Mouse (Mus musculus) limb, embryonic 11.5 days (tissue): ENCODE data around the gene Snx18. TPM values are rescaled to one million over a fixed set of nuclear protein-coding genes. Genes with fewer than 3 reads are reported as not detected.

Experiments
- ATAC-seq: fragments of 200-750 bp; cut with Nextera tagmentation; 2 replicates; pipeline ENCODE4 v1.8.0; 2017; ENCODE audit warnings: low read depth; ENCODE audit not compliant: insufficient number of reproducible peaks, low FRiP score, low TSS enrichment
- DNase-seq: peaks from one replicate; pipeline ENCODE4 v3.0.0-alpha.2; 2015; ENCODE audit warnings: low spot score
- H3K27ac ChIP-seq: fragments of 300-500 bp; sonication (generic); replicated peaks from 2 replicates; pipeline ENCODE4 v1.5.1; 2014; ENCODE audit warnings: low read depth, mild to moderate bottlenecking, low read length
- H3K27me3 ChIP-seq: fragments of 300-500 bp; sonication (generic); 2 replicates; pipeline ENCODE4 v1.6.1; 2014; ENCODE audit warnings: mild to moderate bottlenecking, low read length, mixed read lengths; ENCODE audit not compliant: control insufficient read depth, insufficient read depth
- H3K36me3 ChIP-seq: fragments of 300-500 bp; sonication (generic); 2 replicates; pipeline ENCODE4 v1.6.1; 2014; ENCODE audit warnings: mild to moderate bottlenecking, low read length, moderate library complexity, mixed read lengths; ENCODE audit not compliant: control insufficient read depth, insufficient read depth
- H3K4me1 ChIP-seq: fragments of 300-500 bp; sonication (generic); 2 replicates; pipeline ENCODE4 v1.6.1; 2014; ENCODE audit warnings: low read length, mixed read lengths; ENCODE audit not compliant: control insufficient read depth, insufficient read depth
- H3K4me2 ChIP-seq: fragments of 300-500 bp; sonication (generic); 2 replicates; pipeline ENCODE4 v1.6.1; 2014; ENCODE audit warnings: low read depth, mild to moderate bottlenecking, moderate library complexity; ENCODE audit not compliant: severe bottlenecking
- H3K4me3 ChIP-seq: fragments of 300-500 bp; sonication (generic); 2 replicates; pipeline ENCODE4 v1.5.1; 2014; ENCODE audit warnings: low read depth, low read length
- H3K9ac ChIP-seq: fragments of 300-500 bp; sonication (generic); 2 replicates; pipeline ENCODE4 v1.6.1; 2014; ENCODE audit warnings: mild to moderate bottlenecking, low read length
- H3K9me3 ChIP-seq: fragments of 300-500 bp; sonication (generic); 2 replicates; pipeline ENCODE4 v1.6.1; 2016; ENCODE audit warnings: low read length; ENCODE audit not compliant: control insufficient read depth
- WGBS: fragments of 180-500 bp; shearing (Covaris S2); extraction: QIAGEN DNeasy Blood & Tissue Kit; methylation state at CpG from one replicate; pipeline ENCODE4 v1.1.7; 2014; 5-methylcytosine and 5-hydroxymethylcytosine counted together
- polyA plus RNA-seq: library from polyadenylated mRNA; unstranded; fragments of >200 nt; fragmentation: Nextera tagmentation; extraction: Ambion mirVana; gene quantifications from 2 replicates; pipeline ENCODE4 v1.2.1, GENCODE M21; 2014

The Snx18 gene
- polyA plus RNA-seq, 1 experiment from 2014 or later, result 32.8 TPM

DNA sequence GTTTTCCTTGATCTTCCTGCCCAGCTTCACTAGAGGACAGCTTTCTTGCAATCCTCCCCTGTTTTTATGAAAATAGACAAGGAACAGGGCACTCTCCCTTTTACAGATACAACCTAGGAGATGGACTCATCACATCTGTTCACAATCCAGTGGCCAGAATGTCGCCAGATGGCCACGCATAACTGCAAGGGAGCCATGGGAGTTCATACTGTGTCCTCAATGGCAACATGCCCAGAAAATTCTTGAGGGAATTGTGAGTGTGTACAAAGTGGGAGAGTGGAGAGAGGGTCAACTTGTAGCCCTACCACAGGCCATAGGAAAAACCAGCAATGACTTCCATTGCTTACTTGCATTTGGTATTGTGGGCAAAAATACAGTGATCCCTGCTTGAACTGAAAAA, 63.1 kb downstream of the Snx18 start:
- ATAC-seq (no peak), DNase-seq (no peak)
- 87% methylated on average over 2 of the region's 2 CpGs for WGBS
- Histone ChIP-seq H3K4me1 (no peaks in the 10 kb centered on the region), H3K9me3 (no peaks in the 10 kb centered on the region), H3K36me3 (no peaks in the 10 kb centered on the region), H3K4me2 (no peak overlapping the region), H3K27me3 (no peaks in the 10 kb centered on the region), H3K27ac (no peak overlapping the region), H3K4me3 (no peak overlapping the region), H3K9ac (no peak overlapping the region)

DNA sequence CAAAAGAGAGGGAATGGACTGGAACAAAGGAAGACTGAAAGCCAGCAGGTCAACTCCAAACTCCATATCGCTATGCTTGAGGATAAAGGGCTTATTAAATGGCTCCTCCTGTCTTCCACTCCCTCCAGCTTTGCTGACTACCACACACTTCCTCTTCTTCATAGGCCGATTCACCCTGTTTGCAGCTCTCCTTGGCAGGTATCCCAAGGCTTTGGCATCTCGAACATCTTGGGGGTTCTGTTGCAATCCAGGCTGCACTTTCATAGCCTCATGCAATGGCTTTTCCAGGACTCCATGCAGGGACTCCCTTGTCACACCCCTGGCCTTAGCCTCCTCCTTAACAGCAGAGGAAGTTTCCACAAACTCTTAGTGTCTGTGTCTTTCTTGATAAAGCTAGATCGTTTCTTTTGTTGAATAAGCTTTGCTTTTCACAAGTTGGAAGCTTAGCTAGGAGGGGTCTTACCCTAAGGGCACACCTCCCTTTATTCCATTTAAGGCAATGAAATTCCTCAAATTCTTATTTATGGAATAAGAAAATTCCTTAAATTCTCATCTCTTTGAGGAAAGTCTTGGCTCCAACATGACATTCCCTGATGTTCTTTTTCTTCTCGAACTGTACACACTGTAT, 64.6 kb downstream of the Snx18 start:
- DNase-seq, result no peak

DNA sequence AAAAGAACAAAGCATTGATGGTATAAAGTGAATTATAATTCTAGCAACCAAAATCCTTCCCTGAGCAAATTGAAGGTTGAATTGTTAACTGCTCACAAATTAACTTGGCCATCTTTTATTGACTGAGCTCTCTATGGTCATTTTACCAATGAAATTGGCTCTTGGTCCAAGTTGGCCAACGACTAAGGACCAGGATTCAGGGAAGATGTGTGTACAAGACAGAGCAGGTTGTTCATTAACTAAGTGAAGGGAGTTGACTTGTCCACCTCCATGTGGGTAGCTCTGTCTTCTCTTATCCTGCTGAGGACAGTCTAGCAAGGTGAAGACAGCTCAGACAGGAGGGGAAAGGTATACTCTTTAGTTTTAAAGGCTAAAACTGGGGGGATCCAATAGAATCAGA, 66.0 kb downstream of the Snx18 start:
- no peak overlapping the region for H3K27ac ChIP-seq
- no peaks in the 10 kb centered on the region for H3K36me3 ChIP-seq
- 83% methylated on average over 1 of the region's 1 CpGs for WGBS
- DNase-seq, result no peak
- no peaks in the 10 kb centered on the region for H3K4me1 ChIP-seq
- H3K4me3 ChIP-seq, result no peak overlapping the region
- H3K4me2 ChIP-seq, result no peak overlapping the region
- H3K27me3 ChIP-seq, result no peaks in the 10 kb centered on the region
- H3K9ac ChIP-seq, result no peak overlapping the region
- no peaks in the 10 kb centered on the region for H3K9me3 ChIP-seq
- ATAC-seq, result no peak

More for the DNA sequence above, 64.6 kb downstream of the Snx18 start:
- 89% methylated on average over 5 of the region's 5 CpGs for WGBS
- Histone ChIP-seq H3K27me3 (no peaks in the 10 kb centered on the region), H3K9me3 (no peaks in the 10 kb centered on the region), H3K9ac (no peak overlapping the region), H3K36me3 (no peaks in the 10 kb centered on the region), H3K27ac (no peak overlapping the region), H3K4me2 (no peak overlapping the region), H3K4me1 (no peaks in the 10 kb centered on the region), H3K4me3 (no peak overlapping the region)
- no peak for ATAC-seq

DNA sequence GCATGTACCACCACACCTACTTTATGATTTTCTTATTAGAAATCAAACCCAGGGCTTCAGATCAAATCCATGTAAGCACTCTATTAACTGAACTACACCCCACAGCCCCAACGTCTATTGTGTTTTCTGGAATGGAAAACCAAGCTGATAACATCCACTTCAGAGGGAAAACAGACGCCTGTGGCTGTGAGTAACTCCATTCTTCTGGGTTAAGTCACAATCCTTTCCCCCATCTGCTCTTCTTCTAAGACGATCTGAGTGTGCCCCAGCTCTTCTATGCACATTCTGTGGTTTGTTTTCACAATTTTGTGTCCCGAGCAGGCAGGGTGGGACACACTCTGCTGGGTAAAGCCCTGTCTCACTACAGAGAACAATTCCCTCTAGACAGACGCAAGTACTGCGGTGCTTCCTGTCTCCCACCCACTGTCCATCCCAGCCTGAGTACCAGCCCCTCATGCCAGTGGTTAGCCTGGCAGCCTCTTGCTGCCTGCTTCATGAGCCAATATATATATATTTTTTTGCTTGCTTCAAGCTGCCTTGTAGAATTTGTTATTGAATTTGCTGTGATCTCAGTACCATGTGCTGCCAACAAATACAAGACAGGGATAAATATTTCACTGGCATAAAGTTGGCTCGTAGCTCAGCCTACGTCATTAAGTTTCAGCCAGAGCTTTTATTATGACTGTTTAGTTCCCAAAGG, 67.3 kb downstream of the Snx18 start:
- Histone ChIP-seq H3K36me3 (no peaks in the 10 kb centered on the region), H3K4me1 (no peaks in the 10 kb centered on the region), H3K27me3 (no peaks in the 10 kb centered on the region), H3K9ac (no peak overlapping the region), H3K9me3 (no peaks in the 10 kb centered on the region), H3K4me2 (no peak overlapping the region), H3K4me3 (no peak overlapping the region), H3K27ac (no peak overlapping the region)
- WGBS, result 71% methylated on average over 8 of the region's 8 CpGs
- ATAC-seq, result no peak
- no peak for DNase-seq

DNA sequence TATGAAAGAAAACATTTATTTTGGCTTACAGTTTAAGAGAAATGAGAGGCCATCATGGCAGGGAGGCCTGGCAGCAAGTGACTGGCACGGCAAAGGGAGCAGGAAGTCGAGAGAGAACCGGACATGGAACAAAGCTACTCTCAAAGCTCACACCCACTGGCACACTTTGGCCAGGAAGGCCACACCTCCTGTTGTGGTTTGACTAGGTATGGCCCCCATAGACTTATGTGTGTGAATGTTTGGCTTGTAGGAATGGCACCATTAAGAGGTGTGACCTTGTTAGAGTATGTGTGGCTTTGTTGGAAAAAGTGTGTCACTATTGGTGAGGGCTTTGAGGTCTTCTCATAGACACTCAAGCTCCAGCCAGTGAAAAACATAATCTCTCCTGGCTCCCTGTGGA, 69.3 kb downstream of the Snx18 start:
- Histone ChIP-seq H3K36me3 (no peaks in the 10 kb centered on the region), H3K9me3 (no peaks in the 10 kb centered on the region), H3K4me2 (no peak overlapping the region), H3K27ac (no peak overlapping the region), H3K27me3 (no peaks in the 10 kb centered on the region), H3K9ac (no peak overlapping the region), H3K4me3 (no peak overlapping the region), H3K4me1 (no peaks in the 10 kb centered on the region)
- 86% methylated on average over 3 of the region's 3 CpGs for WGBS
- no peak for ATAC-seq
- DNase-seq, result no peak

DNA sequence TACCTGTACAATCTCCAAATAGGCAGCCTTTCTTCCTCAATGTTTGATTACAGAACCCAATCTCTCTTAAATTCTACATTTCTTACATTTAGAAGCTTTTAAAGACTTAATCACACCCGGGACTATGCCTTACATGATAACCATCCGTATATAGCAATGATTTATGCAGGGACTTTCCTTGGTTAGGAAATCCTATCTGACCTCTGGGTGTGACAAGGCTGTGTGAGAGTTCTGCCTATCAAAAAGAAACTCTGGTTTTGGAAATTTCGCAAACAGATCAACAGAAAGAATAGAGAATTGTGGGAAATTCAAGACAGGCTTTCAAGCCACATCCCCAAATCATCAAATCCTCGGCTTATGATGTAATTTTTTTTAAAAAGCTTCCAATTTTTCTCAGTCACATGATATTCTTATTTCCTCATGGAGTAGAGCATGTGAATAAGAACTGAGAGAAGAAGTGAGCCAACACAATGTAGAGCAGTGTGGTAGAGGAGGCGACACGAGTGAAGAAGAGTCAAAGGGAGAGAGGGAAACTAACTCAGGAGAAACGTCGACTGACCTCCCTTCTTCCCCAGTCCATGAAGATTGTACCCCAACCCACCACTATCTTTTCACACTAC, 70.4 kb downstream of the Snx18 start:
- DNase-seq, result no peak

DNA sequence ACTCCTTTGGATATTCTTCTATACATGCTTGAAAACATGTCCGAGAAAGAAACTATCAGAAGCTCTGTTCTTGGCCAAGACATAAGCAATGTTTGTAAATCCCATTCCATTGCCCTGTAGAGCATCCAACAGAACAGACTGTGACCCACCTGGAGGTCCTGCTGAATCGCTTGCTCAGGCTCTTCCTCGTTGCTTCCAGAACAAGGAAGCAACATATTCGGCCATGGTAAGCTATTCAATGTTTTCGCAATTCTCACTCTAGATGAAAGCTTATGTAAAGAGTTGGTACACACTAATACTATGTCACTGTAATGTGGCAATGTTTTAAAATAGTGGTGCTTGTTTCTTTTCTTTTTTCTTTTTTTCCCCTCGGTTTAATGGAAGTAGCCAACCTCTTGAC, 76.0 kb downstream of the Snx18 start:
- ATAC-seq (no peak), DNase-seq (no peak)
- Histone ChIP-seq H3K4me3 (no peak overlapping the region), H3K27ac (no peak overlapping the region), H3K9ac (no peak overlapping the region), H3K4me2 (no peak overlapping the region), H3K36me3 (no peaks in the 10 kb centered on the region), H3K27me3 (no peaks in the 10 kb centered on the region), H3K4me1 (no peaks in the 10 kb centered on the region), H3K9me3 (no peaks in the 10 kb centered on the region)
- 92% methylated on average over 6 of the region's 6 CpGs for WGBS

More for the DNA sequence above, 70.4 kb downstream of the Snx18 start:
- Histone ChIP-seq H3K4me3 (no peak overlapping the region), H3K27me3 (no peaks in the 10 kb centered on the region), H3K36me3 (no peaks in the 10 kb centered on the region), H3K4me2 (no peak overlapping the region), H3K4me1 (no peaks in the 10 kb centered on the region), H3K9me3 (no peaks in the 10 kb centered on the region), H3K27ac (no peak overlapping the region), H3K9ac (no peak overlapping the region)
- 88% methylated on average over 8 of the region's 8 CpGs for WGBS
- no peak for ATAC-seq
